Mouse (Mus musculus) MN1 (cell line): ENCODE data around the gene Dpf1.
A peak's percentile ranks its signal among the peaks of the same experiment; 100 is the strongest.

Experiments used
- DNase-seq: peaks from one replicate; pipeline ENCODE4 v3.0.0-alpha.2; 2016; ENCODE audit warnings: low spot score

Gene Dpf1

DNA sequence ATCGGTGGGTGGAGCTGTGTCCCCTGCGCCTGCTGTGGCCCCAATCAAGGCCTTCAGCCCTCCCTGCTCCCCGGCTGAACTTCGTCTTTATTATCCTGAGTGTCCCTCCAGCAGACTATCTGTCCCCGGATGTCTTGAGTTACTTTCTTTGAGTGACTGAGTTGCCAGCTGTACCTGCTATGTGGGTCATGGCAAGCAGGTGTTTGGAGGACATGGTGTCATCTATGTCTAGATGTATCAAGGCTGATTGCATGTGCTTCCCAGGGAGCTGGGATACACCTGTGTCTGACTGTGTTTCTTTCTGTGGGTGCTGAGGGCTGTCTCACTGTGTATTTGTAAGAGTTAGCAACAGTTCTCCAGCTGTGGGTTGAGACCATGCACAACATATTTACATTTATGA, 6.0 kb downstream of the Dpf1 start:
- no peak for DNase-seq

- DNase-seq, result no peak
Measured at GRCm38 (mm10) chr7:29313051-29313450, 9.3 kb downstream of the Dpf1 start.

DNA sequence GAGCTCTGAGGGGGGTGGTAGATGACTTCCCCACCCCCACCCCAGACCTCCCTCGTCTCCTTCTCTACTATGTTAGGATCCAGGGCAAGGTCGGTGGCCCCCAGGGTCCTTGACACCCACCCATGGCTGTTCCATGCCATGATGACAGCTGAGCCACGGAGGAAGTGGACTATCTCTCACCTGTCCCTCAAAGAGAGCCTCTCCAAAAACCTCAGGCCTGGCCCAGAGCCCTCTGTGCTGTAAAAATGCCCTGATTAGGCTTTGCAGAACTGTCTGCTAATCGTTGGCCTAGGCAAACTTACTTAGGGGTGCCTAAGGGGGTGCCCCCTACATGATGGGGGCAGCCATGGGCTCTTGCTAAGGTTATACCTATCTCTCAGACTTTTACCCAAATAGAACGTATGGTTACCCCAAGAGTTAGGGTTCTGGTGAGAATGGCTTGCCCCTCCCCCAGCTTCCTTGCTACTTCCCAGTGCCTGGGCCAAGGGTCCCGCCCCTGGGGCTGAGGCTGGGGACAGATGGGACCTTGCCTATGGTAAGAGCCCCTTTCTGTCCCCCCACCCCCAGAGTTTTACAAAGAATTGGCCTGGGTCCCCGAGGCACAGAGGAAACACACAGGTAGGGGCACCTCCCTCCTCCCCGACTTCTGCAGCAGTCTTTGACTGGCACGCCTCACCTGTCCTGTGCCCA, 10.0 kb downstream of the Dpf1 start:
- DNase-seq, result no peak

- DNase-seq, result no peak
Measured at GRCm38 (mm10) chr7:29314844-29315628, 11.3 kb downstream of the Dpf1 start.

DNA sequence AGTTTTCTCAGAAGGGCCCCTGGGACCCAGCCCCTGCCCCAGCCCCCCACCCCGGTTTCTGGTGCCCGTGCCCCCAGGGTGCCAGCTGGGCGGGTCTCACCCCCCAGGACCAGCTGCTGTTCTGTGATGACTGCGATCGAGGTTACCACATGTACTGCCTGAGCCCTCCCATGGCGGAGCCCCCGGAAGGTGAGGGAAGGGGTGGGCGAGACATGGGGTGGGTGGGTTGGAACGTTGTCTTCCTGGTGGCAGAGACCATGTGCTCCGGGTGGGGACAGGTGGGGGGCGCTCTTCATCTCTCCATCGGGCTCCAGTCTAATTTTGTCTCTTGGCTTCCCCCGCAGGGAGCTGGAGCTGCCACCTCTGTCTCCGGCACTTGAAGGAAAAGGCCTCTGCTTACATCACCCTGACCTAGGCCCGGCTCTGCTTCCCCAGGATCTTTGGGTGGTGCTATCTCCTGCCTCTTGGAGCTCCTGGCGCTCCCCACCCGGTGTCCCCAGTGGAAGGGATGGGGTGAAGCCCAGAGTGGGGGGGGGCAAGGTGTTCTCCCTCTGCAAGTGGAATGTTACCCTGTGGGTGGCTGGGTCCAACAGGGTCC, 12.5 kb downstream of the Dpf1 start:
- DNase-seq, result no peak

- peak; percentile 48 for DNase-seq
Measured at GRCm38 (mm10) chr7:29316976-29317375, 13.2 kb downstream of the Dpf1 start.

DNA sequence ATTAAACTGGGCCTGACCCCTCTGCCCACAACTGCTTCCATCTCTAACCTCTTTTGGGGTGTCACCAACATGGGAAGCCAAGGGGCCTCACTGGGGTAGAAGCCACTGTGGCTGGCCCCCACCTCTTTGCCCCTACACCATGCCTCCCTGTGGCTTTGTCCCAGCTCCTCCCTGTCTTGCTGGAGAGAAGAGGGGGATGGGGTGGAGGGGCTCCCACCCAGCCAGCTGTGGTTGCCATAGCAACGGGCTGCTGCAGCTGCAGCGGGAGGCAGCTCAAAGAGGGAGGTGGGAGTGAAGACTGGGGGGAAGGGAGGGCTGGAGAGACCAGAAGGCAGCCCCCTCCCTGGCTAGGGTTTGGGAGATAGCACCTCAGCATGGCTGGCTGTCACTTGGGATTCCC, 13.8 kb downstream of the Dpf1 start:
- peak; percentile 29 for DNase-seq

GRCm38 (mm10) chr7:29318115-29318911, 14.6 kb downstream of the Dpf1 start:
- no peak for DNase-seq

- no peak for DNase-seq
Measured at GRCm38 (mm10) chr7:29319337-29320307, 15.9 kb downstream of the Dpf1 start.

DNA sequence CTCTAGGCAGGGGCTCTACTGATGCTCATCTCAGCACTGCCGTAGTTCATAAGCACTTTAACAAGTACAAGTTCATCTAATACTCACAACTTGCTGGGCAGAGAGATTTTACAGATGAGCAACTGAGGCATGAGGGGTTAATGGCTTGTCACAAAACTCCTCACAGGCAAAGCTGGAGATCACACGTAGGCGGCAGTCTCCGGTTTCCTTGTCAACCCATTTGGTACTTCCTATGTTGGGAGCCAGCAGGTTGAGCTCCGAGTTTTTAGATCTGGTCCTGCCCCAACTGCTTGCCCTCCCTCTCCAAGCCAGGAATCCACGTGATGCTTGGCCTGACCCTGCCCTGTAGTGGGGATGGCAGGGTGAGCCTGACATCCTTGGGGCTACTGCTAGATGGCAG, 23.3 kb downstream of the Dpf1 start:
- no peak for DNase-seq

DNA sequence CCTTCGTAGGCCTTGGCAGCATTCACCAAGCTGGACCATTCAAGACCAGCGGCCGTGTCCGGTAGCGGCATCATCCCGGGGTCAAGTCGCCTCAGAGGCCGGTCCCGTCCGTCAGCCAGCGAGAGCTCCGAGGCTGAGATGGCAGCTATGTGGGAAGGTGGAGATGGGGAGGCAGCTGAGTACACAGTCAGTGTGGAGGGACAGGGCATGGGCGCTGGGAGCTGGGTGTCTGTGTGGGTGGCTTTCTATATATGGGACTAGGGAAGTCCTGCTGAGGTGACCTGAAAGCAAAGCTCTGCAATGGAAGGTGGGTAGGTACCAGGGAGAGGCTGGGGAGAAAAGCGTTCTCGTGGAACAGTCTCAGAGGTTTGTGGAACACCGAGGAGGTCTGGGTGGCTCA, 25.2 kb downstream of the Dpf1 start:
- no peak for DNase-seq

- DNase-seq, result no peak
Measured at GRCm38 (mm10) chr7:29334156-29334555, 30.4 kb downstream of the Dpf1 start.

DNA sequence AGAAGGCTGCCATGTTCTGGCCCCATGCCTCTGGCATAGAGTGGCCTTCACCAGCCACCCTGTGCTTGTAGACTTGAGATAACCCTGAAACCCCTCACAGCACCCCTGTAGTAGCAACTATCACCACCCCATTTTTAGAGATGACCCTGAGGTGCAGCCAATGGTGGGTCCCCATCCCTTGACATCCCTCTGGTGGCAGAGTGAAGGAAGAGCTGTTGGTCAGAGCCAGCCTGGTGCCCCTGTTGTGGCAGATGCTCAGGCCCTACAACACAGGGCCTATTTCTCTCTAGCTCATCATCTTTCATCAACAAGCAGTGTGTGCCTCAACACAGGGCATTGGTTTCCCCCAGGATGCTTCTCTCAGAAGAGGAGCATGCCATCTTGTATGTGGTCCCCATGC, 31.5 kb downstream of the Dpf1 start:
- DNase-seq, result no peak

- no peak for DNase-seq
Measured at GRCm38 (mm10) chr7:29335841-29336671, 32.3 kb downstream of the Dpf1 start.

DNA sequence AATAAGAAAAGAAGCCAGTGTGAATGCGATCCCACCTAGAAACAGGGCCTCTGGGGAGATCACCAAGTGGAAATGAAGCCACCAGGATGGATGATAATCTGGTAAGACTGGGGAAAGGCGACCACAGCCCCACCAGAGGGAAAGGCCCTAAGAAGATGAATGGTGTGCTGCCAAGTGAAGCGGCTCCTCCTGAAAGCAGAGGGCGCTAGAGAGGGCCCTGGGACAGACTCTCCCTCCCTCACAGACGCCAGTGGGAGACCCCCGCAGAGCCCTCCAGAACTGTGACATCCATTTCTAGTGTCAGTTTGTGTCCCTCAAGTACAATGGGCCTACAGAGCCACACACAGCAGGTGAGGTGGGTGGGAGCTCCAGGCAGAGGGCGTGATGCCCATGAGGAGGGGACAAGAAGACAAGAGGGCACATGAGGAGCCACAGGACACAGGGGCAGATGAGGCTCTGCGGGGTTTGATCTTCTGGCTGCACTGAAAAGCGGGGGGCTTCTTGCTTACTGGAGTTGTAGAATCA, 33.1 kb downstream of the Dpf1 start:
- no peak for DNase-seq

GRCm38 (mm10) chr7:29337766-29338165, 34.0 kb downstream of the Dpf1 start:
- no peak for DNase-seq

- no peak for DNase-seq
Measured at GRCm38 (mm10) chr7:29338351-29338919, 34.7 kb downstream of the Dpf1 start.

DNA sequence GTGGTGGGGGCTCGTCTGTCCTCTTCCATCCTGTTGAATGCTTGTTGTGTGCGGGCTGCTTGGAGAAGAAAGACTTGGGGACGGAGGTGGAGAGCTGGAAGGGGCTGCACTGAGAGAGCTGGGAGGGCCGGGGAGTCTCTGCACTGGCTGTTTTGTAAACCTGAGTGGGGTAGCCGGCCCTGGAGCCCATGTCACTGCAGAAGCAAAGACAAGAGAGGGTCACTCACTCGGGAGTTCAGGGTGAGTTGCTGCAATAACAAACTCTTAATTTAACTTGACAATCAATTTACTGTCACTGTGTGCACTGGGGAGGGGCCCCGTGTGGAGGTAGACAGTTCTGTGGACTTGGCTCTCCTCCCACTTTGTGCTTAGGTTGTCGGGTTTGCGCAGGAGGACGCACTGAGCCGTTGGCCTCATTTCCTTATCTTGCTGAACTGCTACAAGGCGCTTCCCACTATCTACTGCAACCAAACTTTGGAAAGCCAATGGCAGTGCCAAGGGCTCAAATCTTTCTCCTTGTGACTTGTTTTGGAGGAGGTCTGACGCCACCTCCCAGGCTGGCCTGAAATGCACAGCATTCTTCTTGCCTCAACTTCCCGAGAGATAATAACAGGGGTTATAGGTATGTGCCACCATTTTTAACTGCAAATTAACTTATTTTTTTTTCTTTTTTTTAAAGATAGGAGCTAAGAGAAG, 35.4 kb downstream of the Dpf1 start:
- no peak for DNase-seq

DNA sequence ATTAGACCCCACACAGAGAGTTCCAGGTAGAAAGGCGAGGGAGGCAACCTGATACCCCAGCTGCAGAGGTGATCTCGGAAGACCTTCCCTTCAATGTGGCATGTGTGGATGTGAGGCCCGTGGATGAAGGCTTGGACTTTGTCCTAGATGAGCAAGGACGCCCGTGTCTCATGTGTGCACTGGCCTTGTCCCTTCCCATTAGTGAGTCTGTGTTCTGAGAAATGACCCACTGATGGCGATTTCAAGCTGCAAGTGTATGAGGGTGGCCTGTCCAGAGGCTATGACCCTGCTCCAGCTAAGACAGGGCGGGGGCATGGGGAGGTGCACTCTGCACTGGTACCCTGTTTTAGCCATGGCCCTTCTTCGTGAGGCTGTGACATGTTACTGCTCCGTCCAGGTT, 36.5 kb downstream of the Dpf1 start:
- no peak for DNase-seq
